Mouse (Mus musculus) bone marrow macrophage, adult 2 months (primary cell): ENCODE measurements around the gene Zdhhc12. TPM values are rescaled to one million over a fixed set of nuclear protein-coding genes. Genes with fewer than 3 reads are reported as not detected.
"Not testable (repeated sequence)": the region's sequence is repeated elsewhere in the genome, so short reads cannot be mapped to it uniquely, and the experiment has no call there.

Experiments
- H3K27ac ChIP-seq: 2 replicates; pipeline ENCODE4 v1.5.1; 2012; ENCODE audit warnings: low read depth, low read length; ENCODE audit not compliant: insufficient read depth
- H3K4me1 ChIP-seq: 2 replicates; pipeline ENCODE4 v1.6.1; 2012; ENCODE audit warnings: low read length; ENCODE audit not compliant: control insufficient read depth, insufficient read depth
- H3K4me3 ChIP-seq: 2 replicates; pipeline ENCODE4 v1.5.1; 2012; ENCODE audit warnings: mild to moderate bottlenecking, low read length, moderate library complexity; ENCODE audit not compliant: insufficient read depth
- CTCF ChIP-seq: IDR thresholded peaks from 2 replicates; pipeline ENCODE4 v1.5.1; 2012; ENCODE audit warnings: low read depth, mild to moderate bottlenecking, low read length, moderate library complexity
- POLR2A ChIP-seq: IDR thresholded peaks from 2 replicates; pipeline ENCODE4 v1.6.1; 2012; ENCODE audit warnings: mild to moderate bottlenecking, low read depth, low read length, borderline replicate concordance
- polyA plus RNA-seq: library from polyadenylated mRNA; stranded (reverse); fragments of >200 nt; gene quantifications from 2 replicates; pipeline ENCODE4 v1.2.4, GENCODE M21; 2012; ENCODE audit not compliant: missing spikeins, insufficient read depth, insufficient read length

Zdhhc12 gene
- 23.7 and 28.2 TPM in 2 replicates for polyA plus RNA-seq

DNA sequence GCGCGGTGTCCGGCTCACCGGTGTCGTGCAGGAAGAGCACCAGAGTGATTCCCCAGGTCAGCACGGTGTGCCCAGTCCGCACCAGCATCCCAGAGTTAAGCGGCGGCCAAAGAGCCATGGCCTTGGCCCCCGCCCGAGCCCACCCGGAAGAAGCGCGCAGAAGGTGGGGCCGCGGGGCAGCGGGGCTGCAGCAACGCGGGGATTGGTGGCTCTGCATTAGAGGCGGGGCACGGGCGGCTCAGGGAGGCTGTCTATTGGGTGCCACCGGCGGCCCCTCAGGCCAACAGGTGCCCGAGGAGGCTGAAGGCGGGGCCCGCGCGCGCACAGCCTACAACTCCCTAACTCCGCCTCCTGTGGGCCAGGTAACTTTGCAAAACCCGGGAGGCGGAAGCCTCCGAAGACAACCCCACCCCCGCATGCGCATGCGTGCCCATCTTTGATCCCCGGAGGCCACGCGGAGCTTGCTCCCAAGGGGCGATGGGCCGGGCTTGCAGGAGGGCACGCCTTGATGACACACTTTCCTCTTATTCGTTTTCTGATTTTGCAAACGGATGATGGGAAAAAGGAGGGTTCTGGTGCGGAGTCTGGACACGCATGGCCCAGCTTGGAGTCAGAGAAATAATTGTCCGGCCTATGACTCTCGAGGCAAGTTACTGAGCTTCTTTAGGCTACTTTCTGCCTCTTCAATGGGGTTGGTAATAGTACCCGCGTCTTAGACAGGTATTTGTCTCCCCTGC lies at the start of gene Zdhhc12:
Zdhhc12 (minus strand) TSS at position 178 of the 737 bp plus-strand sequence.
- peak within 1 kb of the TSS; percentile 88 for H3K4me3 ChIP-seq
- peak within 1 kb of the TSS; percentile 61 for H3K27ac ChIP-seq
- peaks cover 9% of the 10 kb centered on the region for H3K4me1 ChIP-seq
- TF ChIP-seq CTCF (no peak), POLR2A (peak; percentile 72; the same call in 1 of the 2 replicates)

DNA sequence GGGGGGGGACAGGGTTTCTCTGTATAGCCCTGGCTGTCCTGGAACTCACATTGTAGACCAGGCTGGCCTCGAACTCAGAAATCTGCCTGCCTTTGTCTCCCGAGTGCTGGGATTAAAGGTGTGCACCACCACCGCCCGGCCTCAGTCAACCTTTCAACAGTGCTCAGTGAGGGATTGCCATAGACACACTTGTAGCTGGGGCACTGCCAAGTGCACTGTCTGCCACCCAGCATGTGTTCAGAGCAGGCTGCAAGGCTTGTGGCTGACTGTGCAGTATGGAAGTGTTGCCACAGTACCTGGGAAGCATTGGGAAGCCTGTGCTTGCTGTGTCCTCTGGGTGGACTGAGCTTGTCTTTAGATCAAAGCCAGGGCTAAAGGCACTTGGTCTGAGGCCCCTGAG lies 46.6 kb upstream of the Zdhhc12 start:
- H3K27ac ChIP-seq, H3K4me3 ChIP-seq, H3K4me1 ChIP-seq: not testable (repeated sequence)

DNA sequence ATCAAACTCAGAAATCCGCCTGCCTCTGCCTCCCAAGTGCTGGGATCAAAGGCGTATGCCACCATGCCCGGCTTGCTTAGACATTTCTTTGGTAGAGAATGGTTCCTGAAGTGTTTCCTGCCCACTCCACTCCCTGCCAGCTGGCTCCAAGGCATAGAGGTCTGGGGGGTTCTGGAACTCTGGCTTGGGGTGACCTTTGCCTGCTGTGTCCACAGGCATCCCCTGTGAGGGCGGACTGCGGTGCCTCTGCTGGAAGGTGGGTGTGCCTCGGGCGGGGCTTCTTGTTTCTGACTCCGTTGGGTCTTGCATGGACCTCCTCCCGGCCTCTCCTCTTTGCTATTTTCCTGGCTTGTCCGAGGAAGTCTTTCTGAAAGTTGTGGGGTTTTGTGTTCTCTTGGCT lies 43.0 kb upstream of the Zdhhc12 start:
- TF ChIP-seq POLR2A = no peak
- TF ChIP-seq CTCF = no peak
- no peak overlapping the region for H3K27ac ChIP-seq
- no peak overlapping the region for H3K4me3 ChIP-seq
- peaks cover 18% of the 10 kb centered on the region for H3K4me1 ChIP-seq

DNA sequence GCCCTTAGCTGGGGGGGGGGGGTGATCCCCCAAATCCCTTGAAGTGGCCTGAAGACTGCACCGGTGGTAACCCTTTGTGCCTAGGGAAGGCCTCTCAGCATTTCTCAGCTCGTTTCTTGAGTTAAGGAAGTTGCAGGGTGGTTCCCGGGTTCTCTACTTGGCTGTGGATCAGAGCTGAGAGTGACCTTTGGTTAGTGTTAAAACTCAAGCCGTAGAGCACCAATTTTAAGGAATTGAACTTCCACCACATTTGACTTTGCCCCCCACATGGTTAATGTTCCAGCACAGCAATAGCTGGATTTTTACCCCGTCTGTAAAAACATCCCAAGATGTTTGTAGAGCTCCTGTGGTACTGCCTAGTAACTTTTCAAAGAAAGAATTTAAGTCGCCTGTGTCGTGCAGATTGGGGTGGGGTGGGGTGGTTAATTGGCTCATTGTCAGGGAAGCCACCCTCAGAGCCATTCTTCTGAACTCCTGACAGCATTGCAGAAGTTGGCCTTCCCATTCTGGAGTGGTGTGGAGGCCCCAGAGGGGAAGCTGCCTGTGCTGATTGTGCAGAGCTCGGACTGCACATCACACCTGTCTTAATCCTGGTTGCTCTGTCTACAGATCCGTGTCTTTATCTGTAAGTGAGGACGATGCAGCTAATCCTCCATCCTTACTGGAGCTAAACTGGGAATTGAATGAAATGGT lies 41.6 kb upstream of the Zdhhc12 start:
- TF ChIP-seq POLR2A = no peak
- no peak for TF ChIP-seq CTCF

DNA sequence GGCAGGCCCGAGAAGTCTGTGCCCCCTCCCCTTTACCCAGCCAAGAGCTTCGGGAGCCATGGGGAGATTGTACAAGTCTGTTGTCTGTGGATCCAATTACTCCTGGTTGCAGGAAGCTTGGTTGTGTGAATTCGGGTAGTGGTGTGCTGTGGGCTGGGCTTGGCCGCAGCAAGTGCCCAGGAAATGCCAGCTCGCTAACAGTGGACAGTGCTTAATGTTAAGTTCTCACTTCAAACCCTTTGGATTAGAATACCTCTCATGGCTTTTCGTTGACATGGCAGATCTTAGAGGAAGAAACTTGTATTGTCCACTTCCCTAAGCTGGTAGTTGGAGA lies 40.9 kb upstream of the Zdhhc12 start:
- Histone ChIP-seq H3K27ac (peak overlapping the region; percentile 94), H3K4me1 (peaks cover 18% of the 10 kb centered on the region), H3K4me3 (peak overlapping the region; percentile 94)
- no peak for TF ChIP-seq CTCF

More for the DNA sequence above, 41.6 kb upstream of the Zdhhc12 start:
- peak overlapping the region; percentile 94 for H3K27ac ChIP-seq
- H3K4me1 ChIP-seq = peaks cover 18% of the 10 kb centered on the region
- H3K4me3 ChIP-seq = peak overlapping the region; percentile 94

DNA sequence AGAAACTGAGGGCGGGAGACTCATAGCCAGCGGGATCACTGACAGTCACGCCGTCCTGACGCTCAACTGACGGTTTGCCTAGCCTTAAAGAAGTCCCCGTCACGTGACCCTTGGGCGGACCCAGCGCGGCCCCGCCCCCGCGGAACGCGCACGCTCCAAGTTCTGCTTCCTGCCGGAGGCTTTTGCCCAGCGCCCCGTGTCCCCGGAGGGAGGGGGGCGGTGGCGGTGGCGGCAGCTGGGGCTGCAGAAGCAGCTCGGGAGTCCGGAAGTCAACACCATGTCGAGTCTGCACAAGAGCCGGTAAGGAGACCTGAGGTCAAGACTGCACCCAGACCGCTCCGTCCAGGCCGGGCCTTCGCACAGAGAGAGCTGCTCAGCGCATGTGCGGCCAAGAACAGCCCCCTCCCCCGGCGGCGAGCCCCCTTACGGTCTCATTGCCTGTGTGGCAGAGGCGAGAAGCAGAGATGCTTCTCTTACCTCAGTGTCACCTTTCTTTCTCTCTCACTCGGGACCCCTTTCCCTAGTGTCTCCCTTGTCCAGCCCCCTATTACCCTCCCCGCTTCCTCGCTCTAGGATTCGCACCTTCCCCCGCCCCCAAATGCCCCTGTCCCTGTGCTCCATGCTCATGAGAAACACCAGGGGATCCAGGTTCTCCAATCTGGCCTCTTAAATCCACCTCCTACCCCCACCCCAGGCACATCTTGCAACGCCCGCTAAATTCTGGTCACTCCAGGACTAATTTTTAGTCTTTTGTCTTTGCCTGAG lies 40.3 kb upstream of the Zdhhc12 start, which contains the start of gene Tbc1d13:
Tbc1d13 (plus strand) TSS at position 134 of the 765 bp plus-strand sequence.
- TF ChIP-seq CTCF (no peak), POLR2A (0 out of 2 replicates have a peak, but pooled peaks have one; percentile 21)
- H3K27ac ChIP-seq = peak within 1 kb of the TSS; percentile 94
- peak within 1 kb of the TSS; percentile 94 for H3K4me3 ChIP-seq
- H3K4me1 ChIP-seq = peaks cover 18% of the 10 kb centered on the region

DNA sequence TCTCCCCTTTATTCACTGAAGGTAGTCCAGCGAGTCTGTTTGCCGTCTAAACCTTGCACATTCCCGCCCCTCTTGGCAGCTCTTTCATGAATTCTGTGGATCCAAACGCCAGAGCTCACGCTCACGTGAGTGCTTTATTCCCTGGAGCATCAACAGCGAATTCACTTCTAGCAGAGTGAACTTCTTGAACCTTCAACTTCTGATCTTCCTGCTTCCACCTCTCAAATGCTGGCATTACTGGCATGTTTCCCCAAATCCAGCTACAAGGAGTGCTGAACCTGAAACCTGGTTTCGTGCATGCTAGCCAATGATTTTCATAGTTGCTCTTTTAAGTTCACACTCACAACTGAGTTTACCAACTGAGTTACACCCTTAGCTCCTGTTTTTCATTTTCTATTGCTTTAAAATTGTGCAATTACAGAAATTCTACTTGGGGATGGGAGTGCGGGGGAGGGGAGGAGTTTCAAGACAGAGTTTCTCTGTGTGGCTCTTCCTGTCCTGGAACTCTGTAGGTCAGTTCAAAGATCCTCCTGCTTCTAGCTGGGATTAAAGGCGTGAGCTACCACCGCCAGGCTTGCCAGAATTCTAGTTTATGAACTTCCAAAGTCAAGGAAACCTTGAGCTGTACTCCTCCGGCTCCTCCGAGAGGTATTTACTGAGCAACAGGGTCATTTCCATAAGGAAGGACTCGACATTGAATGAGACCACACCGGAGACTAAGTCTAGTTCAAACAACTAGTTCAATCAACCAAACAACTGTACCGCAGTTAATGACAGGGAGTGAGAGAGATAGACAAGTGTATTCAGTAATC lies 39.6 kb upstream of the Zdhhc12 start:
- Histone ChIP-seq H3K4me3 (peak overlapping the region; percentile 94), H3K27ac (peak overlapping the region; percentile 89), H3K4me1 (peaks cover 18% of the 10 kb centered on the region)
- TF ChIP-seq POLR2A (no peak), CTCF (no peak)

DNA sequence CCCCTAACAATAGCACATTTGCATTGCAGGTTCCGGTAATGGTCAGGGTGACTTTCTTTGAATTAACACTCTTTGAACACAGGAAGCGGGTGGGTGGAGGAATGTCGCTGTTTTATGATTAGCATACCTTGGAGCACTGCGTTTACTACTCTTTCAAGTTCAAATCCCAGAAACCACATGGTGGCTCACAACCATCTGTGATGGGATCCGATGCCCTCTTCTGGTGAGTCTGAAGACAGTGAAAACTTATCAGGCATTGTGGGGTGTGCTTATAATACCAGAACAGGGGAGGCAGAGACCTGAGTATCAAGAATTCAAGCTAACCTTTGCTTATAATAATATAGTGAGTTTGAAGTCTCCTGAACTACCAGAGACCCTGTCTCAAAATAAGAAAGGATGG lies 37.8 kb upstream of the Zdhhc12 start:
- H3K27ac ChIP-seq, H3K4me3 ChIP-seq: not testable (repeated sequence)
- H3K4me1 ChIP-seq = peaks cover 18% of the 10 kb centered on the region

DNA sequence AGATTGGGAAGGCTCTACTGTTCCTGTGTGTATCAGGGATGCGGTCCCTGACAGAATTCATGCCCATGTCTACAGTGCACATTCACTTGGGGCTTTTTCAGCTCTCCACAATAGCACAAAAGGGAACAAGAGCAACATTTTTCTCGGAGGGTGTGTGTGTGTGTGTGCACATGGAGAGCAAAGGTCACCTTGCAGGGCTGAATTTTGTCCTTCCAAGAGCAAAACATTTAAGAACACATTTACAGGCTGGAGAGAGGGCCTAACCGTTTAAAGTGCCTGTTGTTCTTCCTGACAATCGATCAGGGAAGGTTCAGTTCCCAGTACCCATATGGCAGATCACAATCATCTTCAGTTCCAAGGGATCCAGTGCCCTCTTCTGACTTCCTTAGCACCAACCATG lies 36.7 kb upstream of the Zdhhc12 start:
- H3K4me3 ChIP-seq = no peak overlapping the region
- peaks cover 12% of the 10 kb centered on the region for H3K4me1 ChIP-seq
- H3K27ac ChIP-seq = no peak overlapping the region
- TF ChIP-seq CTCF = no peak
- no peak for TF ChIP-seq POLR2A
